Mouse (Mus musculus) heart, postnatal 0 days (tissue): ENCODE results near the gene Fam83g.

Source experiments
- CTCF ChIP-seq: IDR thresholded peaks from 2 replicates; pipeline ENCODE4 v1.5.1; 2016; ENCODE audit warnings: antibody characterized with exemption, control low read depth, low read depth
- EP300 ChIP-seq: IDR thresholded peaks from 2 replicates; pipeline ENCODE4 v1.6.1; 2016; ENCODE audit warnings: antibody characterized with exemption, low read depth

- TF ChIP-seq CTCF = no peak
- TF ChIP-seq EP300 = no peak
These were observed 6.2 kb upstream of the Fam83g start for GRCm38 (mm10) chr11:61677709-61678108.
